Comparison of ENCODE assay signal across 21 mouse cellular contexts in the genomic region with DNA sequence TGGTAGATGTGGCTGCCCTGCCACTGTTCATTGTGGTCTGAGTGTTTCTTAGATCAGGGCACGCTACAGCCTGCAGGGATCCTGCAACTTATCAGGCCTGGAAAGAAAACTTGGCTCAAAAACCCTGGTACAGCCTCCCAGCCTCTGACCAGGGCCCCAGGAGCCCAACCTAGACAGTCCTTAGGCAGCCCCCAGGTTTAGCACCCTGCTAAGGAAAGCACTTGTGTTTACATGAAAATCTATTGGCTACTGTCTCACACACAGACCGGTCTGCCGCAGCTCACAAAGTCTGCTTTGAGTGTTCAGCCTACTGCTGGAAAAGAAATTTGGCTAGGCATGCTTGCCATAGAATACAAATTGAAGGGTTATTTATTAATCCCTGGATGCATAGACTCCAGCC.
A peak's percentile ranks its signal among the peaks of the same experiment; 100 is the strongest.
DNase-seq lines count a peak whose midpoint lies in the region; ATAC-seq and TF ChIP-seq lines count a peak whose summit lies in the region.
"Had no signal": no experiment of that assay in that cellular context is flagged by ENCODE, and none has a peak within 500 bp of the region (broad histone marks: within the 10 kb centered on the region; RNA-seq: fewer than 3 reads in every experiment).

No protein-coding gene starts in this region.

- 80% methylated on average over 3 of the region's 3 CpGs for WGBS in hindbrain, embryonic 13.5 days
- WGBS in hindbrain, embryonic 14.5 days: 75% methylated on average over 3 of the region's 3 CpGs
- WGBS in lung, embryonic 16.5 days: 65% methylated on average over 3 of the region's 3 CpGs
- WGBS in limb, embryonic 14.5 days: 67% methylated on average over 3 of the region's 3 CpGs
- WGBS in stomach, postnatal 0 days: 24% methylated on average over 3 of the region's 3 CpGs

- TF ChIP-seq POLR2A in limb, embryonic 14.5 days (IDR thresholded peaks at IDR 0.05; ENCODE audit: borderline replicate concordance, extremely low read depth, insufficient read depth, insufficient read length): no peak

- H3K4me1 ChIP-seq in hindbrain, embryonic 13.5 days (replicated peaks): peaks cover 3% of the 10 kb centered on the region; the same call in 1 of the 2 replicates
- no peaks in the 10 kb centered on the region for H3K4me1 ChIP-seq in hindbrain, embryonic 14.5 days (replicated peaks; ENCODE audit: control insufficient read depth, insufficient read depth, low read length)
- no peaks in the 10 kb centered on the region; the same call in 1 of the 2 replicates for H3K4me1 ChIP-seq in lung, embryonic 16.5 days (replicated peaks; ENCODE audit: control insufficient read depth, insufficient read depth, low read length)
- peaks cover 10% of the 10 kb centered on the region for H3K4me1 ChIP-seq in limb, embryonic 14.5 days (ENCODE audit: control insufficient read depth, insufficient read depth, low read length)
- no peaks in the 10 kb centered on the region for H3K4me1 ChIP-seq in stomach, postnatal 0 days (replicated peaks; ENCODE audit: control insufficient read depth, insufficient read depth)

- no peaks in the 10 kb centered on the region for H3K9me3 ChIP-seq in hindbrain, embryonic 13.5 days
- H3K9me3 ChIP-seq in hindbrain, embryonic 14.5 days (ENCODE audit: control insufficient read depth, low read length): no peaks in the 10 kb centered on the region
- no peaks in the 10 kb centered on the region for H3K9me3 ChIP-seq in lung, embryonic 16.5 days (ENCODE audit: control insufficient read depth, low read length)
- no peaks in the 10 kb centered on the region for H3K9me3 ChIP-seq in limb, embryonic 14.5 days (ENCODE audit: control insufficient read depth, low read length)
- no peaks in the 10 kb centered on the region for H3K9me3 ChIP-seq in stomach, postnatal 0 days (ENCODE audit: control insufficient read depth, low read length)

- H3K9ac ChIP-seq in hindbrain, embryonic 13.5 days: no peak overlapping the region
- no peak overlapping the region for H3K9ac ChIP-seq in hindbrain, embryonic 14.5 days
- no peak overlapping the region for H3K9ac ChIP-seq in lung, embryonic 16.5 days (ENCODE audit: low read length)
- H3K9ac ChIP-seq in limb, embryonic 14.5 days (ENCODE audit: low read depth, low read length, severe bottlenecking): no peak overlapping the region
- H3K9ac ChIP-seq in stomach, postnatal 0 days (ENCODE audit: low read length): no peak overlapping the region

- no peak overlapping the region for H3K4me3 ChIP-seq in hindbrain, embryonic 13.5 days
- H3K4me3 ChIP-seq in hindbrain, embryonic 14.5 days (replicated peaks; ENCODE audit: low read length): no peak overlapping the region
- H3K4me3 ChIP-seq in lung, embryonic 16.5 days (ENCODE audit: low read length): no peak overlapping the region
- no peak overlapping the region for H3K4me3 ChIP-seq in limb, embryonic 14.5 days (replicated peaks; ENCODE audit: low read length)
- H3K4me3 ChIP-seq in stomach, postnatal 0 days (ENCODE audit: low read depth, low read length): no peak overlapping the region
- H3K4me3 ChIP-seq: left cerebral cortex, adult 2 months had no signal

- DNase-seq in hindbrain, embryonic 14.5 days (ENCODE audit: low spot score): no peak
- DNase-seq in lung, postnatal 25 days (ENCODE audit: low spot score): no peak
- peak; percentile 11 for DNase-seq in limb, embryonic 14.5 days (ENCODE audit: low spot score)
- no peak for DNase-seq in stomach, postnatal 0 days (ENCODE audit: low spot score)
- DNase-seq in layer of hippocampus, adult 11-12 months (ENCODE audit: low spot score): no peak
- DNase-seq: adrenal gland, postnatal 36 days; cerebellum, adult 11-12 months; cerebellum, postnatal 25 days; gastrocnemius, postnatal 10 days; heart, adult 18-20 months; heart, postnatal 10 days; kidney, adult 18-20 months; kidney, postnatal 25 days; layer of hippocampus, adult 9-11 months; lung, postnatal 36 days; right cerebral cortex, postnatal 14 days; spleen, adult 18-20 months; thymus, adult 2 months had no signal

- H3K27ac ChIP-seq in hindbrain, embryonic 13.5 days: peak overlapping the region; percentile 26; the same call in 1 of the 2 replicates
- H3K27ac ChIP-seq in hindbrain, embryonic 14.5 days: no peak overlapping the region
- H3K27ac ChIP-seq in lung, embryonic 16.5 days (ENCODE audit: low read length): peak overlapping the region; percentile 12; the same call in 1 of the 2 replicates
- H3K27ac ChIP-seq in limb, embryonic 14.5 days (replicated peaks; ENCODE audit: low read depth, low read length): no peak overlapping the region; the same call in 1 of the 2 replicates
- H3K27ac ChIP-seq in stomach, postnatal 0 days (replicated peaks): no peak overlapping the region
- H3K27ac ChIP-seq: left cerebral cortex, adult 2 months had no signal

- no peaks in the 10 kb centered on the region for H3K27me3 ChIP-seq in hindbrain, embryonic 13.5 days
- H3K27me3 ChIP-seq in hindbrain, embryonic 14.5 days (ENCODE audit: control insufficient read depth, insufficient read depth, low read length): no peaks in the 10 kb centered on the region
- no peaks in the 10 kb centered on the region for H3K27me3 ChIP-seq in lung, embryonic 16.5 days (ENCODE audit: control insufficient read depth, insufficient read depth, low read depth, low read length)
- no peaks in the 10 kb centered on the region for H3K27me3 ChIP-seq in limb, embryonic 14.5 days (ENCODE audit: control insufficient read depth, insufficient read depth, low read length)
- H3K27me3 ChIP-seq in stomach, postnatal 0 days (ENCODE audit: control insufficient read depth, insufficient read depth, low read length): no peaks in the 10 kb centered on the region

- H3K4me2 ChIP-seq in hindbrain, embryonic 13.5 days: no peak overlapping the region
- no peak overlapping the region for H3K4me2 ChIP-seq in hindbrain, embryonic 14.5 days (replicated peaks)
- H3K4me2 ChIP-seq in lung, embryonic 16.5 days (ENCODE audit: low read depth, low read length): no peak overlapping the region
- no peak overlapping the region for H3K4me2 ChIP-seq in limb, embryonic 14.5 days (replicated peaks; ENCODE audit: low read depth, low read length, severe bottlenecking)
- no peak overlapping the region for H3K4me2 ChIP-seq in stomach, postnatal 0 days (replicated peaks; ENCODE audit: low read depth)

- H3K36me3 ChIP-seq in hindbrain, embryonic 13.5 days: peaks cover 52% of the 10 kb centered on the region
- H3K36me3 ChIP-seq in hindbrain, embryonic 14.5 days (replicated peaks; ENCODE audit: control insufficient read depth, insufficient read depth): peaks cover 33% of the 10 kb centered on the region
- H3K36me3 ChIP-seq in lung, embryonic 16.5 days (ENCODE audit: control insufficient read depth, insufficient read depth, low read length): no peaks in the 10 kb centered on the region
- no peaks in the 10 kb centered on the region for H3K36me3 ChIP-seq in limb, embryonic 14.5 days (ENCODE audit: control insufficient read depth, insufficient read depth, low read length)
- no peaks in the 10 kb centered on the region for H3K36me3 ChIP-seq in stomach, postnatal 0 days (ENCODE audit: control insufficient read depth, insufficient read depth, low read length)

- TF ChIP-seq EP300 in stomach, postnatal 0 days (optimal IDR thresholded peaks at IDR 0.05): no peak

- no peak for TF ChIP-seq CTCF in stomach, postnatal 0 days (IDR thresholded peaks at IDR 0.05; ENCODE audit: low read depth)

- no peak for ATAC-seq in hindbrain, embryonic 13.5 days (ENCODE audit: low FRiP score)
- ATAC-seq in hindbrain, embryonic 14.5 days (ENCODE audit: low FRiP score): no peak
- ATAC-seq in lung, embryonic 16.5 days (ENCODE audit: low read depth): no peak
- peak; percentile 79 for ATAC-seq in limb, embryonic 14.5 days (ENCODE audit: low FRiP score, low read depth)
- ATAC-seq in stomach, postnatal 0 days (ENCODE audit: low FRiP score, low TSS enrichment): 0 out of 2 replicates have a peak, but pooled peaks have one; percentile 6

Comparison
In these comparisons a context has a peak if more than half of its experiments do, and no peak if none do; other contexts are left out.
1. H3K27ac ChIP-seq: peak in hindbrain, embryonic 13.5 days (single experiment) and lung, embryonic 16.5 days (single experiment); none in hindbrain, embryonic 14.5 days (single experiment), limb, embryonic 14.5 days (single experiment) and stomach, postnatal 0 days (single experiment).
2. ATAC-seq: peak in limb, embryonic 14.5 days (single experiment) and stomach, postnatal 0 days (single experiment); none in hindbrain, embryonic 13.5 days (single experiment), hindbrain, embryonic 14.5 days (single experiment) and lung, embryonic 16.5 days (single experiment).